In the genomic region with DNA sequence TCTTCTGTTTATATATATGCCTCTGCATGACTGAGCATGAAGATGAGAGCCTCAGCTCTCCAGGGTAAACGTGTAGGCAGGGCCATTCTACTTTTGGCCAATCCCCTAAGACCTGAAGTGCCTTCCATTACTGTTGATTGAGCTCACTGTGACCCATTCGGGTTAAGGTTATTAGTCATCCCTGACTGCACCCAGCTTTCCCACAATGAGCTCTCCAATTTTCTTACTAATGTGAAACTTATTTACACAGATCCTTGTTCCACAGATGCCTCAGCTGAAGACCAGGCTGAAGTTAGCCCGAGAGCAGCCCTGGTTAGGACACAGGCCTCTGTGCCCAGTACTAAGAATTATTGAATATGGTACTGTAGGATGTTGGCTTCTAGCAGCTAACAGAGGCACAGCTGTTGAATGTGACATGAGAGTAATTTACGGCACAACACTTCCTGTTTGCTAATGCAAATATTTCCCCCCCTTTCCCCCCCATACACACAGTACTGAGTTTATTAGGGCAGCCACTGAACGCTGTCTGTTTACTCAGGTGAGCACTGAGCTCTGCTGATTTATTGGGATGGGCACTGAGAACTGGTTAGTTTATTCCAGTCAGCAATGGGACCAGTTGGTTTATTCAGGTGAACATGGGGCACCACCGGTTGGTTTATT, we compare ENCODE assay signal across 18 mouse cellular contexts.
A peak's percentile ranks its signal among the peaks of the same experiment; 100 is the strongest.
DNase-seq lines count a peak whose midpoint lies in the region; ATAC-seq and TF ChIP-seq lines count a peak whose summit lies in the region.
"Had no signal": no experiment of that assay in that cellular context is flagged by ENCODE, and none has a peak within 500 bp of the region (broad histone marks: within the 10 kb centered on the region; RNA-seq: fewer than 3 reads in every experiment).

No protein-coding gene starts in this region.

- peak; percentile 23; the same call in 1 of the 2 replicates for ATAC-seq in neural tube, embryonic 11.5 days (ENCODE audit: insufficient read depth, low FRiP score, low TSS enrichment)
- ATAC-seq in neural tube, embryonic 15.5 days (ENCODE audit: low FRiP score), result no peak
- ATAC-seq in forebrain, embryonic 15.5 days (replicated peaks), result no peak
- ATAC-seq: forebrain, embryonic 13.5 days; intestine, postnatal 0 days had no signal

- H3K27me3 ChIP-seq in kidney, adult 2 months (replicated peaks; ENCODE audit: control insufficient read depth, insufficient read depth, low read length), result no peaks in the 10 kb centered on the region
- H3K27me3 ChIP-seq in neural tube, embryonic 11.5 days (ENCODE audit: control insufficient read depth, insufficient read depth, low read length), result no peaks in the 10 kb centered on the region
- H3K27me3 ChIP-seq in neural tube, embryonic 15.5 days (replicated peaks), result no peaks in the 10 kb centered on the region
- no peaks in the 10 kb centered on the region for H3K27me3 ChIP-seq in forebrain, embryonic 15.5 days
- H3K27me3 ChIP-seq: embryonic facial prominence, embryonic 15.5 days; forebrain, embryonic 13.5 days; heart, embryonic 15.5 days; hindbrain, embryonic 13.5 days; liver, embryonic 15.5 days had no signal

- no peak for TF ChIP-seq CTCF in kidney, adult 2 months (conservative IDR thresholded peaks at IDR 0.05; ENCODE audit: insufficient read depth, insufficient read length, low read depth, low read length)

- H3K4me3 ChIP-seq in kidney, adult 2 months (ENCODE audit: insufficient read depth, low read depth, low read length), result no peak overlapping the region
- no peak overlapping the region for H3K4me3 ChIP-seq in neural tube, embryonic 11.5 days (ENCODE audit: low read depth, low read length)
- no peak overlapping the region for H3K4me3 ChIP-seq in neural tube, embryonic 15.5 days (replicated peaks)
- H3K4me3 ChIP-seq in forebrain, embryonic 15.5 days, result no peak overlapping the region
- H3K4me3 ChIP-seq: embryonic facial prominence, embryonic 15.5 days; forebrain, embryonic 13.5 days; heart, embryonic 15.5 days; hindbrain, embryonic 13.5 days; liver, embryonic 15.5 days had no signal

- TF ChIP-seq POLR2A in kidney, adult 2 months (IDR thresholded peaks at IDR 0.05; ENCODE audit: low read depth, low read length), result no peak

- no peaks in the 10 kb centered on the region for H3K36me3 ChIP-seq in kidney, adult 2 months (ENCODE audit: control insufficient read depth, insufficient read depth, low read length)
- no peaks in the 10 kb centered on the region for H3K36me3 ChIP-seq in neural tube, embryonic 11.5 days (ENCODE audit: control insufficient read depth, insufficient read depth, low read length)
- H3K36me3 ChIP-seq in neural tube, embryonic 15.5 days, result no peaks in the 10 kb centered on the region
- no peaks in the 10 kb centered on the region for H3K36me3 ChIP-seq in forebrain, embryonic 15.5 days
- H3K36me3 ChIP-seq: embryonic facial prominence, embryonic 15.5 days; heart, embryonic 15.5 days; hindbrain, embryonic 13.5 days; liver, embryonic 15.5 days had no signal

- H3K4me2 ChIP-seq in neural tube, embryonic 11.5 days (ENCODE audit: low read depth), result no peak overlapping the region
- no peak overlapping the region for H3K4me2 ChIP-seq in neural tube, embryonic 15.5 days
- H3K4me2 ChIP-seq in forebrain, embryonic 15.5 days (replicated peaks), result no peak overlapping the region
- H3K4me2 ChIP-seq: embryonic facial prominence, embryonic 15.5 days; forebrain, embryonic 13.5 days; heart, embryonic 15.5 days; hindbrain, embryonic 13.5 days; liver, embryonic 15.5 days had no signal

- no peak overlapping the region for H3K27ac ChIP-seq in kidney, adult 2 months (ENCODE audit: insufficient read depth, low read depth, low read length)
- H3K27ac ChIP-seq in neural tube, embryonic 11.5 days (ENCODE audit: low read depth, low read length), result no peak overlapping the region
- H3K27ac ChIP-seq in neural tube, embryonic 15.5 days (replicated peaks), result no peak overlapping the region
- H3K27ac ChIP-seq in forebrain, embryonic 15.5 days (replicated peaks), result no peak overlapping the region
- H3K27ac ChIP-seq: embryonic facial prominence, embryonic 15.5 days; forebrain, embryonic 13.5 days; heart, embryonic 15.5 days; hindbrain, embryonic 13.5 days; liver, embryonic 15.5 days; stomach, postnatal 0 days had no signal

- no peaks in the 10 kb centered on the region for H3K9me3 ChIP-seq in neural tube, embryonic 11.5 days (ENCODE audit: control insufficient read depth, low read length)
- H3K9me3 ChIP-seq in neural tube, embryonic 15.5 days (replicated peaks), result no peaks in the 10 kb centered on the region
- no peaks in the 10 kb centered on the region for H3K9me3 ChIP-seq in forebrain, embryonic 15.5 days
- H3K9me3 ChIP-seq: embryonic facial prominence, embryonic 15.5 days; forebrain, embryonic 13.5 days; heart, embryonic 15.5 days; hindbrain, embryonic 13.5 days; liver, embryonic 15.5 days had no signal

- no peaks in the 10 kb centered on the region for H3K4me1 ChIP-seq in kidney, adult 2 months (ENCODE audit: control insufficient read depth, insufficient read depth, low read length)
- no peaks in the 10 kb centered on the region for H3K4me1 ChIP-seq in neural tube, embryonic 11.5 days (ENCODE audit: control insufficient read depth, insufficient read depth, low read length)
- H3K4me1 ChIP-seq in neural tube, embryonic 15.5 days, result no peaks in the 10 kb centered on the region
- peaks cover 4% of the 10 kb centered on the region; the same call in 1 of the 2 replicates for H3K4me1 ChIP-seq in forebrain, embryonic 15.5 days
- H3K4me1 ChIP-seq: forebrain, embryonic 13.5 days; heart, embryonic 15.5 days; liver, embryonic 15.5 days had no signal

- peak; percentile 11 for DNase-seq in kidney, adult 2 months
- DNase-seq in kidney, postnatal 10 days, result no peak
- no peak for DNase-seq in neural tube, embryonic 11.5 days (ENCODE audit: low spot score)
- DNase-seq in NIH3T3 (ENCODE audit: low read depth), result peak; percentile 80
- DNase-seq in retina, embryonic 14.5 days (ENCODE audit: low spot score), result peak; percentile 45
- no peak for DNase-seq in lung, postnatal 25 days (ENCODE audit: low spot score)
- DNase-seq: cerebellum, adult 11-12 months; lung, postnatal 10 days; thymus, postnatal 14 days had no signal

- H3K9ac ChIP-seq in neural tube, embryonic 11.5 days (ENCODE audit: low read length), result no peak overlapping the region
- no peak overlapping the region for H3K9ac ChIP-seq in neural tube, embryonic 15.5 days (replicated peaks)
- H3K9ac ChIP-seq in forebrain, embryonic 15.5 days (replicated peaks), result no peak overlapping the region
- H3K9ac ChIP-seq: embryonic facial prominence, embryonic 15.5 days; forebrain, embryonic 13.5 days; heart, embryonic 15.5 days; hindbrain, embryonic 13.5 days; liver, embryonic 15.5 days had no signal

- WGBS in kidney, adult 2 months, result 44% methylated on average over 6 of the region's 6 CpGs
- WGBS in neural tube, embryonic 11.5 days, result 56% methylated on average over 6 of the region's 6 CpGs
- 56% methylated on average over 6 of the region's 6 CpGs for WGBS in neural tube, embryonic 15.5 days
- 58% methylated on average over 6 of the region's 6 CpGs for WGBS in forebrain, embryonic 15.5 days

Comparison
In these comparisons a context has a peak if more than half of its experiments do, and no peak if none do; other contexts are left out.
1. DNase-seq: peak in kidney, adult 2 months (single experiment), NIH3T3 (single experiment) and retina, embryonic 14.5 days (single experiment); none in kidney, postnatal 10 days (single experiment), neural tube, embryonic 11.5 days (single experiment) and lung, postnatal 25 days (single experiment).